Mouse (Mus musculus): ENCODE data around the gene Fgf10. TPM values are rescaled to one million over a fixed set of nuclear protein-coding genes. Genes with fewer than 3 reads are reported as not detected.

Gene Fgf10
- polyA plus RNA-seq, 1 experiment from 2014 or later, result 2.2 TPM

DNA sequence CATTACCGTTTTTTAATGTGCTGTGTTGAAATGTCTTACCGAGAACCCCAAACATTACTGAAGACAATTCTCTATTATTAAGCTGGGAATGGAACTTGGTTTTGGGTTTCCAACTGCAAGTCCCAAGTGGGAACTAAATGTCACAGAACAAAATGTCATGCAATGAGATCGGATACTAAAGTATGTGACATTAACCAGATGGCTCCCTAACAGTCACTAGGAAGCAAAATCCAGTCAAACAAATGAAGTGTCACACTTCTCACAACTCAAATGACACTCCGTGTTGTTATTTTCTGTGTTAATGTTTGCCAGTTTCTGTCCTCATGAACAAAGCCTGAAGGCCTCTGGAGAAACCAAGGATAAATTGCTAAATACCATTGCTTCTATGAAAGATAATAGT lies 130.6 kb downstream of the Fgf10 start:
- Histone ChIP-seq H3K4me1 (replicated peaks) (no peaks in the 10 kb centered on the region), H3K9ac (no peak overlapping the region), H3K4me3 (no peak overlapping the region), H3K9me3 (no peaks in the 10 kb centered on the region), H3K36me3 (no peaks in the 10 kb centered on the region), H3K4me2 (no peak overlapping the region), H3K27ac (replicated peaks) (no peak overlapping the region), H3K27me3 (no peaks in the 10 kb centered on the region)
- ATAC-seq (ENCODE audit: low FRiP score, low read depth), result no peak
- 91% methylated on average over 4 of the region's 4 CpGs for WGBS

DNA sequence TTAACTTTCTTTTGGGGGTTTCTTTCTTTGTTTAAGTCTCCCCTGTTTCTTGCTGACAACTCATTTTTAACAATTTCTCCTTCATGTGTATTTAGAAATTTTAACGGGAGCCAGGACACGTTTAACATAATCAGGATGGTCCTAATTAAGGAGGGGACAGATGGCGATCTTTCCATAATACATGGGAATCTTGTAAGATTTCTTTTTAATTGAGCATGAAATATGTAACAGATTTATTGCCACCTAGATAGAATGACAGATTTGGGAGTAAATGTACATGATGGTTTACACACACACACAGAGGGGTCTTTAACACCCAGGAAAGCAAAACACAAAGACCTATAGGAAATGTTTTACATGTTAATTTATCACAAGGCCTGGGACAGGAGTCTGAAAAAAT lies 137.1 kb downstream of the Fgf10 start:
- Histone ChIP-seq H3K9me3 (no peaks in the 10 kb centered on the region), H3K4me2 (no peak overlapping the region), H3K4me3 (no peak overlapping the region), H3K27ac (replicated peaks) (no peak overlapping the region), H3K4me1 (replicated peaks) (no peaks in the 10 kb centered on the region), H3K27me3 (no peaks in the 10 kb centered on the region), H3K36me3 (no peaks in the 10 kb centered on the region), H3K9ac (no peak overlapping the region)
- ATAC-seq (ENCODE audit: low FRiP score, low read depth), result no peak
- 69% methylated on average over 3 of the region's 3 CpGs for WGBS

DNA sequence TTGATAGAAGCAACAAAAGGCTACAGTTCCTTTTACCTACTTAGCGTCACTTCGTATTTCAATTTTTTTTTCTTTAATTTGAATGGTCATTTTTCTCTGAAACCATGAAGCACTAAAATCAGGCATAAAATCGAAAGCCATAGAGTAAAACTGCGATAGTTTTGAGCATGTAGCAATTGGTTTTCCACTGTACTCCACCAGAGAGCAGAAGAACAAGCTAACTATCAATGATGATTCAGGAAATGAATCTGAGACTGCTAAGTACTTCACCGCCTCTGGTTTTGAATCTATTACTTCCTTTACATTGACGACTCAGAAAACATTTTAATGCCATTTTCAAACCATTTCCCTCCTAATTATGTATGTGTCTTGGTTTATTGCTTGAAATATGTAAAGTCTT lies 150.2 kb downstream of the Fgf10 start:
- no peak for ATAC-seq (ENCODE audit: low FRiP score, low read depth)
- 92% methylated on average over 6 of the region's 6 CpGs for WGBS
- H3K4me3 ChIP-seq, result no peak overlapping the region

DNA sequence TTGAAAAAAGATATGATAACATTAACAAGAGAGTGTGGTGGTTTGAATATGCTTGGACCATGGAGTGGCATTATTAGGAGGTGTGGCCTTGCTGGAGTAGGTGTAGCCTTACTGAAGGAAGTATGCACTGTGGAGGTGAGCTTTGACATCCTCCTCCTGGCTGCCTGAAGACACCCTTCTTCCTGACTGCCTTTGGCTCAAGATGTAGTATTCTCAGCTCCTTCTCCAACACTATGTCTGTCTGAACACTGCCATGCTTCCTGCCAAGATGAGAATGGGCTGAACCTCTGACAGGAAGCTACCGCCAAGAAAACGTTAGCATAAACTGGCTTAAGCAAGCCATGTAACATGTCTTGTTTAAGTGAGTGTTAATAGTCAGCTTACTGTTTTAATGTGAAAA lies 153.5 kb downstream of the Fgf10 start:
- Histone ChIP-seq H3K36me3 (no peaks in the 10 kb centered on the region), H3K9ac (no peak overlapping the region), H3K4me3 (no peak overlapping the region), H3K9me3 (no peaks in the 10 kb centered on the region), H3K4me2 (no peak overlapping the region), H3K4me1 (replicated peaks) (no peaks in the 10 kb centered on the region), H3K27me3 (no peaks in the 10 kb centered on the region), H3K27ac (replicated peaks) (no peak overlapping the region)
- no peak for ATAC-seq (ENCODE audit: low FRiP score, low read depth)
- 90% methylated on average over 2 of the region's 2 CpGs for WGBS

More for the DNA sequence above, 150.2 kb downstream of the Fgf10 start:
- H3K4me1 ChIP-seq (replicated peaks), result no peaks in the 10 kb centered on the region
- H3K9ac ChIP-seq, result no peak overlapping the region
- no peaks in the 10 kb centered on the region for H3K36me3 ChIP-seq
- H3K4me2 ChIP-seq, result no peak overlapping the region
- no peaks in the 10 kb centered on the region for H3K9me3 ChIP-seq
- H3K27me3 ChIP-seq, result no peaks in the 10 kb centered on the region
- H3K27ac ChIP-seq (replicated peaks), result no peak overlapping the region

DNA sequence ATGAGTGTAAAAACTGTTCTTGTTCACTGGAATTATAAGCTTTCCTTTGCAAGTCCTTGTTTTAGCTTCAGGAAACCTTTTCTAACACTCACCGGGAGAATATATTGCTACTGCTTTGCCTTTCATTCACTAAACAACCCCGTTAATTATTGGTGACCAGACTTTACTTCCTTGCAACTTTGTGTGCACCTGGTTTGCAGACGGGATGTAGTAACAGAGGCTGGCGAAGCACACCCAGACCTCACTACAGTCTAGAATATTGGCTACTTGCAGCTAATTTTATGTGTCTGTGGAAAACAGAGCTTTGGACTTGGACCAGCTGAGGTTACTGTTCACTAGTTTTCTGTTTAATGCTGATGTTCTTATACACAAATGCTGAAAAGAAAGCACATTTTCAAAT lies 155.5 kb downstream of the Fgf10 start:
- H3K4me3 ChIP-seq, result no peak overlapping the region
- 93% methylated on average over 4 of the region's 4 CpGs for WGBS
- no peaks in the 10 kb centered on the region for H3K36me3 ChIP-seq
- H3K4me1 ChIP-seq (replicated peaks), result no peaks in the 10 kb centered on the region
- no peak overlapping the region for H3K27ac ChIP-seq (replicated peaks)
- no peak overlapping the region for H3K9ac ChIP-seq
- no peak overlapping the region for H3K4me2 ChIP-seq
- H3K27me3 ChIP-seq, result no peaks in the 10 kb centered on the region
- H3K9me3 ChIP-seq, result no peaks in the 10 kb centered on the region
- ATAC-seq (ENCODE audit: low FRiP score, low read depth), result no peak

DNA sequence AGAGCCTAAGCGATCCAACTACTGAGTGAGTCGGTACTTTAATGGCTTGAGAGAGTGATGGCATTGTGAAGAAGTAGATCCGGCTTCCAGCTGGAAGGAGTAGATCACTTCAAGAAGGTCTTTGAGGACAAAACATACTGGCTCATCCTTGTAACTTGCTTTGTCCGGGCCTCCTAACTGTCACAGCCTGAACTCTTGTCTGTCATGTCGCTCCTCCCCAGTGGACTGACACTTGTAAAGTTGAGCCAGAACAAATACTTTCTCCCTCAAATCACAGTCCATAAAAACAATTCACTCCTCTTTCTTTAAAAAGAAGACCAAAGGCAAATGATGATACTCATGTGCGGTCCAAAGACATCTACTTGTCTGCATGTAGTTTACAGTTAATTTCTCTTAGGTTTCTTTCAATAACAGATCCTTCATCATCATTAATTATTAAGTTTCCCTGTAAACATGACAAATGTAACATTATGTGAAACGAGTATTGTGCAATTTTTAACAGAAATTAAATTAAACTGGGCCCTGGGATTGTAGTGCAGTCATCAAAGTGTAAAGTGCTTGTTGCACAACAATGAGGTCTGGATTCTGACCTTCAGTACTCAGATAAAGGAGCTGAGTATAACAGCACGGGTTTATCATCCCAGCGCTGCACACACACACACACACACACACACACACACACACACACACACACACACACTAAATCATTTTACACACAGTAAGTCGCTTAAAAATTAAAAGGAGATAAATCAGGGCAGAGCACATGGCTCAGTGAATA lies 159.2 kb downstream of the Fgf10 start:
- H3K9ac ChIP-seq, result no peak overlapping the region
- H3K36me3 ChIP-seq, result no peaks in the 10 kb centered on the region
- 87% methylated on average over 10 of the region's 10 CpGs for WGBS
- H3K9me3 ChIP-seq, result no peaks in the 10 kb centered on the region
- H3K27me3 ChIP-seq, result no peaks in the 10 kb centered on the region
- no peaks in the 10 kb centered on the region for H3K4me1 ChIP-seq (replicated peaks)
- no peak overlapping the region for H3K4me3 ChIP-seq
- no peak overlapping the region for H3K4me2 ChIP-seq
- no peak for ATAC-seq (ENCODE audit: low FRiP score, low read depth)
- H3K27ac ChIP-seq (replicated peaks), result no peak overlapping the region

DNA sequence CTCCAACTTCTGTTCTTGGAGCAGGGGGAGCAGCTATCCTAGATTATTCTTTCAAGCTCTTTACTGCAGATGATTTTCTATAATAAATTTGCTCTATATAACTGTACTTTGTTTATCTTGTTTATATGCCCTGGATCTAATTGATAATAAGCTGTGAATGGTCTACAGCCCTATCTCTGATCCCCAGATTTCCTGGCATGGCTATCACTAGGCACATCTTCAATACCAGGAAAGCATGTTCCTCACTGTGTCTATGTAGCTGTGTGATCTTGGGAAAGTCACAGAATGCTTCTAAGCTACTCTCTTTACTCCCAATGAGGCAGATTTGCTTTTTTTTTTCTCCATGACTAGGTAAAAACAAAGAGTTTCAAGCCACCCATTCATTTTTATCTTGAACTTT lies 164.4 kb downstream of the Fgf10 start:
- Histone ChIP-seq H3K9ac (no peak overlapping the region), H3K27ac (replicated peaks) (no peak overlapping the region), H3K4me1 (replicated peaks) (no peaks in the 10 kb centered on the region), H3K36me3 (no peaks in the 10 kb centered on the region), H3K4me2 (no peak overlapping the region), H3K4me3 (no peak overlapping the region), H3K27me3 (no peaks in the 10 kb centered on the region), H3K9me3 (no peaks in the 10 kb centered on the region)
- ATAC-seq (ENCODE audit: low FRiP score, low read depth), result no peak

DNA sequence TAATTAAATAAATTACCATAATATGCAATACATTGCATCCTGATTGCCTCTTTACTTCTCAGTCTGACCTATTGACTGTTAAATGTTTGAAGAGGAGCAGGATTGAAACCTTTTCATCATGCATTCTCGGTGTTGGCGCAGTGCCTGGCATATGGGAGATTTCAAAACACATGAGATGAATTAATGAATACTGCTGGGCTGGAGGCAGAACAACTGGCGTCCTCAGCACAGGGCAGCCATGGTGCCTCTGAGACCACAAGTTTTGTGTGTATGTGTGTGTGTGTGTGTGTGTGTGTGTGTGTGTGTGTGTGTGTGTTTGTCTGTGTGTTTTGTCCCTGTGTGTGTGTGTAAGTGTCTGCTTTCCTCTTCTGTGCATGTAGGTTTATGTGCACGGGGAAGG lies 165.5 kb downstream of the Fgf10 start:
- H3K4me1 ChIP-seq (replicated peaks), result no peaks in the 10 kb centered on the region
- 67% methylated on average over 4 of the region's 4 CpGs for WGBS
- no peak for ATAC-seq (ENCODE audit: low FRiP score, low read depth)

More for the DNA sequence above, 165.5 kb downstream of the Fgf10 start:
- Histone ChIP-seq H3K4me3 (no peak overlapping the region), H3K27me3 (no peaks in the 10 kb centered on the region), H3K36me3 (no peaks in the 10 kb centered on the region), H3K9me3 (no peaks in the 10 kb centered on the region), H3K27ac (replicated peaks) (no peak overlapping the region), H3K4me2 (no peak overlapping the region), H3K9ac (no peak overlapping the region)
